Mouse (Mus musculus) ES-Bruce4 (cell line): Measurements from ENCODE around the gene Cd40. TPM values are rescaled to one million over a fixed set of nuclear protein-coding genes. Genes with fewer than 3 reads are reported as not detected.

Experiments used
- H3K27ac ChIP-seq: 2 replicates; pipeline ENCODE4 v1.5.1; 2012; ENCODE audit warnings: low read length, inconsistent platforms; ENCODE audit not compliant: insufficient read depth
- H3K27me3 ChIP-seq: 2 replicates; pipeline ENCODE4 v1.6.1; 2012; ENCODE audit warnings: mild to moderate bottlenecking, low read length, inconsistent platforms; ENCODE audit not compliant: control insufficient read depth, poor library complexity, insufficient read depth, severe bottlenecking
- H3K36me3 ChIP-seq: 2 replicates; pipeline ENCODE4 v1.6.1; 2012; ENCODE audit warnings: inconsistent platforms, mild to moderate bottlenecking, low read length, moderate library complexity; ENCODE audit not compliant: control insufficient read depth, poor library complexity, insufficient read depth, severe bottlenecking
- H3K4me1 ChIP-seq: one replicate; pipeline ENCODE4 v1.8.1; 2011; ENCODE audit warnings: low read length; ENCODE audit not compliant: control insufficient read depth, insufficient read depth
- H3K4me3 ChIP-seq: 2 replicates; pipeline ENCODE4 v1.5.1; 2011; ENCODE audit warnings: low read depth, mild to moderate bottlenecking, low read length
- H3K9ac ChIP-seq: 2 replicates; pipeline ENCODE4 v1.6.1; 2012; ENCODE audit warnings: low read depth, mild to moderate bottlenecking, inconsistent platforms; ENCODE audit not compliant: poor library complexity, severe bottlenecking
- H3K9me3 ChIP-seq: replicated peaks from 2 replicates; pipeline ENCODE4 v1.6.1; 2012; ENCODE audit warnings: mild to moderate bottlenecking, low read length, inconsistent platforms; ENCODE audit not compliant: control insufficient read depth, poor library complexity, insufficient read depth, severe bottlenecking
- CTCF ChIP-seq: IDR thresholded peaks from one replicate; pipeline ENCODE4 v1.8.1; 2011; ENCODE audit warnings: low read depth, low read length
- EP300 ChIP-seq: IDR thresholded peaks from 2 replicates; pipeline ENCODE4 v1.6.1; 2011; ENCODE audit warnings: low read depth, low read length; ENCODE audit not compliant: insufficient read depth
- POLR2A ChIP-seq: IDR thresholded peaks from one replicate; pipeline ENCODE4 v1.8.1; 2011; ENCODE audit warnings: low read length; ENCODE audit not compliant: insufficient read depth
- polyA plus RNA-seq: library from polyadenylated mRNA; stranded (reverse); fragments of >200 nt; gene quantifications from 2 replicates; pipeline ENCODE4 v1.2.4, GENCODE M21; 2011; ENCODE audit warnings: low read depth; ENCODE audit not compliant: missing spikeins, insufficient read depth, insufficient read length

Cd40 gene
- polyA plus RNA-seq, 1 experiment, result 5.8 TPM

GRCm38 (mm10) chr2:165077055-165077454 is 21.6 kb downstream of the Cd40 start:
- TF ChIP-seq CTCF, result no peak
- no peak for TF ChIP-seq EP300
- no peak for TF ChIP-seq POLR2A
- Histone ChIP-seq H3K27me3 (no peaks in the 10 kb centered on the region), H3K4me3 (no peak overlapping the region), H3K9me3 (no peaks in the 10 kb centered on the region), H3K4me1 (no peaks in the 10 kb centered on the region), H3K27ac (no peak overlapping the region), H3K9ac (no peak overlapping the region), H3K36me3 (no peaks in the 10 kb centered on the region)

GRCm38 (mm10) chr2:165078045-165078444 is 22.6 kb downstream of the Cd40 start:
- Histone ChIP-seq H3K4me1 (no peaks in the 10 kb centered on the region), H3K9ac (no peak overlapping the region), H3K9me3 (no peaks in the 10 kb centered on the region), H3K27ac (no peak overlapping the region), H3K27me3 (no peaks in the 10 kb centered on the region), H3K4me3 (no peak overlapping the region), H3K36me3 (no peaks in the 10 kb centered on the region)
- TF ChIP-seq CTCF (no peak), EP300 (no peak), POLR2A (no peak)

- no peaks in the 10 kb centered on the region for H3K9me3 ChIP-seq
- no peak overlapping the region for H3K4me3 ChIP-seq
- H3K36me3 ChIP-seq, result no peaks in the 10 kb centered on the region
- H3K4me1 ChIP-seq, result no peaks in the 10 kb centered on the region
- H3K27ac ChIP-seq, result no peak overlapping the region
- H3K9ac ChIP-seq, result no peak overlapping the region
- TF ChIP-seq POLR2A (no peak), CTCF (peak; percentile 19)
- no peaks in the 10 kb centered on the region for H3K27me3 ChIP-seq
Measured at GRCm38 (mm10) chr2:165078605-165079004, 23.2 kb downstream of the Cd40 start.

GRCm38 (mm10) chr2:165080657-165081056 is 25.2 kb downstream of the Cd40 start:
- TF ChIP-seq POLR2A (no peak), CTCF (no peak), EP300 (no peak)
- H3K27me3 ChIP-seq, result no peaks in the 10 kb centered on the region

GRCm38 (mm10) chr2:165081257-165081656 is 25.8 kb downstream of the Cd40 start:
- H3K27ac ChIP-seq, result no peak overlapping the region
- no peaks in the 10 kb centered on the region for H3K27me3 ChIP-seq
- H3K4me3 ChIP-seq, result no peak overlapping the region
- TF ChIP-seq POLR2A (no peak), CTCF (no peak), EP300 (no peak)
- H3K9me3 ChIP-seq, result no peaks in the 10 kb centered on the region
- no peaks in the 10 kb centered on the region for H3K36me3 ChIP-seq
- H3K9ac ChIP-seq, result no peak overlapping the region
- H3K4me1 ChIP-seq, result no peaks in the 10 kb centered on the region

More at GRCm38 (mm10) chr2:165080657-165081056, 25.2 kb downstream of the Cd40 start:
- Histone ChIP-seq H3K36me3 (no peaks in the 10 kb centered on the region), H3K4me1 (no peaks in the 10 kb centered on the region), H3K9me3 (no peaks in the 10 kb centered on the region), H3K9ac (no peak overlapping the region), H3K27ac (no peak overlapping the region), H3K4me3 (no peak overlapping the region)

GRCm38 (mm10) chr2:165086634-165087033 is 31.2 kb downstream of the Cd40 start:
- no peak for TF ChIP-seq POLR2A
- no peak for TF ChIP-seq CTCF
- no peak for TF ChIP-seq EP300
- H3K4me3 ChIP-seq, result no peak overlapping the region
- no peaks in the 10 kb centered on the region for H3K36me3 ChIP-seq
- H3K27me3 ChIP-seq, result no peaks in the 10 kb centered on the region
- H3K9me3 ChIP-seq, result no peaks in the 10 kb centered on the region
- H3K4me1 ChIP-seq, result no peaks in the 10 kb centered on the region
- no peak overlapping the region for H3K9ac ChIP-seq
- no peak overlapping the region for H3K27ac ChIP-seq
